Mouse (Mus musculus): ENCODE measurements around the gene Wdfy3.
"Not testable (repeated sequence)": the region's sequence is repeated elsewhere in the genome, so short reads cannot be mapped to it uniquely, and the experiment has no call there.

GRCm38 (mm10) chr5:102101815-102102214 is 32.1 kb upstream of the Wdfy3 start:
- TF ChIP-seq CTCF (IDR thresholded peaks at IDR 0.05; ENCODE audit: borderline replicate concordance, extremely low read depth, insufficient read depth, insufficient read length); POLR2A (IDR thresholded peaks at IDR 0.05; ENCODE audit: borderline replicate concordance, extremely low read depth, insufficient read depth, insufficient read length, poor library complexity, severe bottlenecking): not testable (repeated sequence)

Measured in brain, embryonic 14.5 days (tissue).